In the genomic region with DNA sequence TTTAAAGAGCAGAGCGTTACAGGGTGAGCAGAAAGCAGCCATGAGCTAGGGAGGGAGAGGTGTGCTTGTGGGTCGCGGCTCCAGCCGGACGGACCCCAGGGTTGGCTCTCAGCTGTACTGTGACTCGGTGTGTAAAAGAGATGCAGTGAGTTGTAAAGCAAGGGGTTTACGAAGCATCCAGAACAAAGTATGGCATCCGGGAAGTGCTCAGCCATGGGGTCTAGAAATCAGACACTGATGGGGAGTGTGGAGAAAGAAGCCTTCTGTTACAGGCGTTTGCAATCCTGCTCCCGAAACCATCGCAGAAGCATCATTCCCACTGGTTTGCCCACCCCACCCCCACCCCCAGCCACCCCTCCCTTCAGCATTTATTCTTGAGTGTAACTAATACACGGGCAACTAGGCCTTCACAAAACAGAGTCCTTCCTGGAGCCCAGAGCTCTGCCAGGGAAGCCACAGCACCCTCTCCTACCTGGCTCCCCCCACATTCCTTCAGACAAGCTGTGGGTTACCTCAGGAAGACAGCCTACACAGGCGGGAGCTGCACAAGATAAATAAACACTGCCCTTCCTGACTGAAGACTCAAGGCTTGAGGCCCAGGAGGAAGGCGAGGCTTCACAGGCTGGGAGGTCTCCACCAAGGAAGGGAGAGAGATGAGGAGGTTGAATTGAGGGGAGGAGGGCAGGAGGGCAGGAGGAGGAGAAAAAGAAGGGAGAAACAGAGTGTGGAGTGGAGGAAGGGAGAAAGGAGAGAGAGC, we compare ENCODE assay signal across 10 mouse cellular contexts.
DNase-seq lines count a peak whose midpoint lies in the region; ATAC-seq lines count a peak whose summit lies in the region.
"Had no signal": no experiment of that assay in that cellular context is flagged by ENCODE, and none has a peak within 500 bp of the region (broad histone marks: within the 10 kb centered on the region; RNA-seq: fewer than 3 reads in every experiment).

No protein-coding gene starts in this region.

- peak; percentile 44; the same call in 1 of the 2 replicates for ATAC-seq in lung, embryonic 15.5 days (ENCODE audit: borderline replicate concordance, extremely low read depth, low FRiP score, low TSS enrichment)
- ATAC-seq in forebrain, embryonic 12.5 days (ENCODE audit: low FRiP score), result 0 out of 2 replicates have a peak, but pooled peaks have one; percentile 9
- peak; percentile 42; the same call in 1 of the 2 replicates for ATAC-seq in liver, embryonic 11.5 days (replicated peaks; ENCODE audit: low FRiP score)
- peak; percentile 48; the same call in 1 of the 2 replicates for ATAC-seq in stomach, embryonic 15.5 days (ENCODE audit: insufficient read depth, low FRiP score, low read depth)

- 0 out of 2 replicates have a peak overlapping the region, but pooled peaks have one; percentile 4 for H3K4me3 ChIP-seq in lung, embryonic 15.5 days
- no peak overlapping the region for H3K4me3 ChIP-seq in forebrain, embryonic 12.5 days (replicated peaks)
- peak overlapping the region; percentile 36 for H3K4me3 ChIP-seq in liver, embryonic 11.5 days (ENCODE audit: low read depth, low read length)
- no peak overlapping the region for H3K4me3 ChIP-seq in stomach, embryonic 15.5 days (replicated peaks)
- H3K4me3 ChIP-seq: gastrocnemius, adult 2 months had no signal

- peak overlapping the region; percentile 45 for H3K4me2 ChIP-seq in lung, embryonic 15.5 days
- peak overlapping the region; percentile 13 for H3K4me2 ChIP-seq in forebrain, embryonic 12.5 days
- H3K4me2 ChIP-seq in liver, embryonic 11.5 days, result peak overlapping the region; percentile 54
- no peak overlapping the region for H3K4me2 ChIP-seq in stomach, embryonic 15.5 days

- H3K4me1 ChIP-seq in lung, embryonic 15.5 days, result peaks cover 15% of the 10 kb centered on the region; the same call in 1 of the 2 replicates
- peaks cover 21% of the 10 kb centered on the region for H3K4me1 ChIP-seq in forebrain, embryonic 12.5 days
- H3K4me1 ChIP-seq in liver, embryonic 11.5 days (replicated peaks; ENCODE audit: control insufficient read depth, insufficient read depth, low read length), result peaks cover 20% of the 10 kb centered on the region
- peaks cover 12% of the 10 kb centered on the region for H3K4me1 ChIP-seq in stomach, embryonic 15.5 days

- H3K9me3 ChIP-seq in lung, embryonic 15.5 days, result no peaks in the 10 kb centered on the region
- no peaks in the 10 kb centered on the region for H3K9me3 ChIP-seq in forebrain, embryonic 12.5 days
- H3K9me3 ChIP-seq in liver, embryonic 11.5 days (ENCODE audit: control insufficient read depth, low read length), result peaks cover 2% of the 10 kb centered on the region; the same call in 1 of the 2 replicates
- no peaks in the 10 kb centered on the region for H3K9me3 ChIP-seq in stomach, embryonic 15.5 days

- no peak for DNase-seq in lung, postnatal 25 days (ENCODE audit: low spot score)
- DNase-seq in liver, embryonic 11.5 days (ENCODE audit: low spot score), result peak; percentile 46
- no peak for DNase-seq in right cerebral cortex, adult 2 months (ENCODE audit: low spot score in 2 of 2)
- DNase-seq in gastrocnemius, postnatal 4 days (ENCODE audit: low spot score in 2 of 2), result no peak
- DNase-seq in layer of hippocampus, adult 9-11 months, result no peak
- DNase-seq: gastrocnemius, adult 2 months; spleen, adult 18-20 months had no signal

- 44% methylated on average over 14 of the region's 14 CpGs for WGBS in lung, embryonic 15.5 days
- WGBS in forebrain, embryonic 12.5 days, result 70% methylated on average over 14 of the region's 14 CpGs
- WGBS in liver, embryonic 11.5 days, result 60% methylated on average over 14 of the region's 14 CpGs
- 62% methylated on average over 14 of the region's 14 CpGs for WGBS in stomach, embryonic 15.5 days

- peak overlapping the region; percentile 74 for H3K27ac ChIP-seq in lung, embryonic 15.5 days
- peak overlapping the region; percentile 70 for H3K27ac ChIP-seq in forebrain, embryonic 12.5 days
- H3K27ac ChIP-seq in liver, embryonic 11.5 days (ENCODE audit: low read depth, low read length), result peak overlapping the region; percentile 87
- H3K27ac ChIP-seq in stomach, embryonic 15.5 days, result no peak overlapping the region
- H3K27ac ChIP-seq: gastrocnemius, adult 2 months had no signal

- H3K9ac ChIP-seq in lung, embryonic 15.5 days, result no peak overlapping the region
- peak overlapping the region; percentile 4; the same call in 1 of the 2 replicates for H3K9ac ChIP-seq in forebrain, embryonic 12.5 days
- peak overlapping the region; percentile 41 for H3K9ac ChIP-seq in liver, embryonic 11.5 days (ENCODE audit: low read depth, low read length)
- no peak overlapping the region for H3K9ac ChIP-seq in stomach, embryonic 15.5 days

- no peaks in the 10 kb centered on the region for H3K27me3 ChIP-seq in lung, embryonic 15.5 days
- 0 out of 2 replicates have a peak, but pooled peaks cover 3% of the 10 kb centered on the region for H3K27me3 ChIP-seq in forebrain, embryonic 12.5 days
- no peaks in the 10 kb centered on the region for H3K27me3 ChIP-seq in liver, embryonic 11.5 days (replicated peaks; ENCODE audit: control insufficient read depth, insufficient read depth, low read length)
- H3K27me3 ChIP-seq in stomach, embryonic 15.5 days (replicated peaks), result no peaks in the 10 kb centered on the region

- H3K36me3 ChIP-seq in lung, embryonic 15.5 days, result no peaks in the 10 kb centered on the region
- no peaks in the 10 kb centered on the region for H3K36me3 ChIP-seq in forebrain, embryonic 12.5 days (replicated peaks)
- H3K36me3 ChIP-seq in liver, embryonic 11.5 days (ENCODE audit: control insufficient read depth, insufficient read depth, low read length), result no peaks in the 10 kb centered on the region
- H3K36me3 ChIP-seq in stomach, embryonic 15.5 days, result no peaks in the 10 kb centered on the region

Comparison
In these comparisons a context has a peak if more than half of its experiments do, and no peak if none do; other contexts are left out.
1. H3K4me3 ChIP-seq: peak in lung, embryonic 15.5 days (single experiment) and liver, embryonic 11.5 days (single experiment); none in forebrain, embryonic 12.5 days (single experiment) and stomach, embryonic 15.5 days (single experiment).
2. H3K9ac ChIP-seq: peak in forebrain, embryonic 12.5 days (single experiment) and liver, embryonic 11.5 days (single experiment); none in lung, embryonic 15.5 days (single experiment) and stomach, embryonic 15.5 days (single experiment).
3. Peak in every context shown above with its lines, with median percentiles within 50 percentile points of each other: ATAC-seq.